Mouse (Mus musculus) MEL (cell line): ENCODE data around the gene Nanos2. TPM values are rescaled to one million over a fixed set of nuclear protein-coding genes. Genes with fewer than 3 reads are reported as not detected.

ENCODE experiments used
- DNase-seq: peaks from one replicate; pipeline ENCODE4 v3.0.0; 2011; ENCODE audit warnings: low read depth, low spot score
- H3K27ac ChIP-seq: 2 replicates; pipeline ENCODE4 v1.5.1; 2012; ENCODE audit warnings: low read depth, mild to moderate bottlenecking, control low read depth, low read length, moderate library complexity; ENCODE audit not compliant: control insufficient read depth
- H3K27me3 ChIP-seq, 2 experiments: fragments of 150-350 bp in 1 of 2; sonication (generic) in 1 of 2; 2 replicates each; pipeline ENCODE4 v1.6.1; 2012; ENCODE audit warnings: low read length in 2 of 2, mild to moderate bottlenecking in 2 of 2, improper control_type of control experiment in 1 of 2, moderate library complexity in 1 of 2; ENCODE audit not compliant: insufficient read depth in 2 of 2, control insufficient read depth in 1 of 2
- H3K36me3 ChIP-seq, 2 experiments: 2 replicates each; pipeline ENCODE4 v1.6.1; 2012 to 2014; ENCODE audit warnings: low read length in 2 of 2, improper control_type of control experiment in 1 of 2, inconsistent platforms in 1 of 2, mild to moderate bottlenecking in 1 of 2; ENCODE audit not compliant: insufficient read depth in 2 of 2, control insufficient read depth in 1 of 2
- H3K4me1 ChIP-seq, 2 experiments: fragments of 150-350 bp in 1 of 2; sonication (generic) in 1 of 2; 2 replicates each; pipeline ENCODE4 v1.6.1; 2012; ENCODE audit warnings: low read length in 2 of 2, improper control_type of control experiment in 1 of 2, mild to moderate bottlenecking in 1 of 2; ENCODE audit not compliant: insufficient read depth in 2 of 2, control insufficient read depth in 1 of 2
- H3K4me3 ChIP-seq, 2 experiments: fragments of 150-350 bp in 1 of 2; sonication (generic) in 1 of 2; 2 replicates each; pipeline ENCODE4 v1.5.1; 2012; ENCODE audit warnings: low read depth in 2 of 2, low read length in 2 of 2, mild to moderate bottlenecking in 2 of 2, moderate library complexity in 2 of 2, control low read depth in 1 of 2, improper control_type of control experiment in 1 of 2; ENCODE audit not compliant: control insufficient read depth in 1 of 2, insufficient read depth in 1 of 2
- H3K79me2 ChIP-seq: 2 replicates; pipeline ENCODE4 v1.6.1; 2012; ENCODE audit warnings: mild to moderate bottlenecking, low read length, moderate library complexity; ENCODE audit not compliant: control insufficient read depth, poor library complexity, insufficient read depth
- H3K9ac ChIP-seq: 2 replicates; pipeline ENCODE4 v1.6.1; 2012; ENCODE audit warnings: low read depth, mild to moderate bottlenecking, control low read depth, low read length, moderate library complexity; ENCODE audit not compliant: control insufficient read depth, poor library complexity, severe bottlenecking
- H3K9me3 ChIP-seq: fragments of 150-350 bp; sonication (generic); replicated peaks from 2 replicates; pipeline ENCODE4 v1.6.1; 2012; ENCODE audit warnings: mild to moderate bottlenecking, low read length, improper control_type of control experiment, moderate library complexity; ENCODE audit not compliant: insufficient read depth
- BHLHE40 ChIP-seq: IDR thresholded peaks from 2 replicates; pipeline ENCODE4 v1.6.1; 2012; ENCODE audit warnings: low read depth, mild to moderate bottlenecking, inconsistent platforms, low read length, improper control_type of control experiment, borderline replicate concordance
- CHD2 ChIP-seq: IDR thresholded peaks from 2 replicates; pipeline ENCODE4 v1.6.1; 2011; ENCODE audit warnings: low read length, improper control_type of control experiment
- ELF1 ChIP-seq: IDR thresholded peaks from 2 replicates; pipeline ENCODE4 v1.6.1; 2014; ENCODE audit warnings: low read depth, mild to moderate bottlenecking, inconsistent platforms, low read length, improper control_type of control experiment, moderate library complexity
- EP300 ChIP-seq, 2 experiments: IDR thresholded peaks; 2 replicates each; pipeline ENCODE4 v1.6.1; 2011; ENCODE audit warnings: improper control_type of control experiment in 2 of 2, low read length in 2 of 2, low read depth in 1 of 2, mild to moderate bottlenecking in 1 of 2
- GABPA ChIP-seq: IDR thresholded peaks from 2 replicates; pipeline ENCODE4 v1.6.1; 2012; ENCODE audit warnings: low read depth, mild to moderate bottlenecking, inconsistent platforms, low read length, improper control_type of control experiment, moderate library complexity
- HCFC1 ChIP-seq: IDR thresholded peaks from 2 replicates; pipeline ENCODE4 v1.6.1; 2012; ENCODE audit warnings: low read depth, mild to moderate bottlenecking, inconsistent platforms, low read length, improper control_type of control experiment, moderate library complexity
- JUND ChIP-seq: IDR thresholded peaks from 2 replicates; pipeline ENCODE4 v1.6.1; 2011; ENCODE audit warnings: low read depth, mild to moderate bottlenecking, improper control_type of control experiment, low read length
- KAT2A ChIP-seq: conservative IDR thresholded peaks from 2 replicates; pipeline ENCODE4 v1.6.1; 2012; ENCODE audit warnings: low read depth, low read length, improper control_type of control experiment, inconsistent platforms
- MAFK ChIP-seq: IDR thresholded peaks from 2 replicates; pipeline ENCODE4 v1.6.1; 2011; ENCODE audit warnings: low read depth, mild to moderate bottlenecking, low read length, improper control_type of control experiment, borderline replicate concordance
- MAZ ChIP-seq: IDR thresholded peaks from 2 replicates; pipeline ENCODE4 v1.6.1; 2012; ENCODE audit warnings: low read depth, mild to moderate bottlenecking, inconsistent platforms, low read length, improper control_type of control experiment
- MXI1 ChIP-seq: IDR thresholded peaks from 2 replicates; pipeline ENCODE4 v1.6.1; 2011; ENCODE audit warnings: mild to moderate bottlenecking, low read depth, low read length, improper control_type of control experiment
- NELFE ChIP-seq: IDR thresholded peaks from 2 replicates; pipeline ENCODE4 v1.6.1; 2011; ENCODE audit warnings: low read depth, low read length, improper control_type of control experiment
- NRF1 ChIP-seq: IDR thresholded peaks from 2 replicates; pipeline ENCODE4 v1.6.1; 2014; ENCODE audit warnings: low read depth, mild to moderate bottlenecking, inconsistent platforms, low read length, improper control_type of control experiment, moderate library complexity; ENCODE audit not compliant: poor library complexity, insufficient read depth, severe bottlenecking
- POLR2A ChIP-seq, 2 experiments: IDR thresholded peaks; 2 replicates each; pipeline ENCODE4 v1.6.1; 2011 to 2012; ENCODE audit warnings: low read length in 2 of 2, mild to moderate bottlenecking in 2 of 2, control low read depth in 1 of 2, improper control_type of control experiment in 1 of 2, low read depth in 1 of 2, moderate library complexity in 1 of 2; ENCODE audit not compliant: control insufficient read depth in 1 of 2, insufficient read depth in 1 of 2, poor library complexity in 1 of 2
- SIN3A ChIP-seq: IDR thresholded peaks from 2 replicates; pipeline ENCODE4 v1.6.1; 2012; ENCODE audit warnings: low read length, improper control_type of control experiment, inconsistent platforms
- TBP ChIP-seq: IDR thresholded peaks from 2 replicates; pipeline ENCODE4 v1.8.0; 2011; ENCODE audit warnings: low read depth, low read length, improper control_type of control experiment
- TCF12 ChIP-seq: IDR thresholded peaks from 2 replicates; pipeline ENCODE4 v1.6.1; 2014; ENCODE audit warnings: low read depth, mild to moderate bottlenecking, inconsistent platforms, low read length, improper control_type of control experiment, moderate library complexity
- USF1 ChIP-seq: IDR thresholded peaks from 2 replicates; pipeline ENCODE4 v1.6.1; 2014; ENCODE audit warnings: low read depth, mild to moderate bottlenecking, inconsistent platforms, low read length, improper control_type of control experiment, moderate library complexity
- ZMIZ1 ChIP-seq: IDR thresholded peaks from 2 replicates; pipeline ENCODE4 v1.6.1; 2012; ENCODE audit warnings: low read depth, mild to moderate bottlenecking, inconsistent platforms, low read length, improper control_type of control experiment, moderate library complexity
- polyA plus RNA-seq, 2 experiments: library from polyadenylated mRNA; stranded (reverse) in 1 of 2; unstranded in 1 of 2; fragments of >175 nt in 1 of 2; fragments of >200 nt in 1 of 2; gene quantifications; 2 replicates each; pipeline versions ENCODE4 v1.2.1 to v1.2.4; 2012; ENCODE audit warnings: low replicate concordance in 2 of 2, low read depth in 1 of 2; ENCODE audit not compliant: insufficient read length in 2 of 2, insufficient read depth in 1 of 2, missing spikeins in 1 of 2
- total RNA-seq: library from RNA; depleted of rRNA; stranded (reverse); fragments of 300-350 nt; gene quantifications from 2 replicates; pipeline ENCODE4 v1.2.3, GENCODE M21; 2012

Gene Nanos2
- total and polyA plus RNA-seq, 3 experiments = not detected

DNA sequence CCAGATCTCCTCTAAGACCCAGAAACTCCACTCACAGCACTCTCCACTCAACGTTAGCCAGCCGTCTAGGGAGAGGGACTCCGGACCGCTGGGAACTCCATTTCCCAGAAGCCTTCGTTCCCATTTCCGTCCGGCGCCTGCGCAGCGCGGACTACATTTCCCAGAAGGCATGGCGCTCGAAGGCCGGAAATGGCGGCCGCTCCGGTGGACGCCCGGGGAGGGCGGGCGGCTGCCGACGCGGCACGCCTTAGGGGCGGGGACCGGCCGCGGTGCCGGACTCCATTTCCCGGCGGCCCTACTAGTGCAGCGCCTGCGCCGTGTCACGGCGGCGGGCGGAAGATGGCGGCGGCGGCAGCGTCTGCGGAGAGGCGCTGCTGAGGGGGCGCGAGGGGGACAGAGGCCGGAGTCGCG is 36.9 kb downstream of the Nanos2 start, which contains the start of gene Sympk:
Gene Sympk, plus strand, starts transcription at position 282 of the 411 bp plus-strand sequence.
- peak; percentile 97 for TF ChIP-seq ELF1
- peak; percentile 98 for TF ChIP-seq HCFC1
- peak; percentile 24 to 63; a peak in 1 of 4 replicates for TF ChIP-seq POLR2A (IDR thresholded peaks at IDR 0.05; ENCODE audit: control insufficient read depth in 1 of 2, insufficient read depth in 1 of 2, low read depth in 1 of 2, low read length in 2 of 2, poor library complexity in 1 of 2)
- TF ChIP-seq NELFE = peak; percentile 66
- TF ChIP-seq NRF1 = peak; percentile 87; the same call in 1 of the 2 replicates
- 0 out of 2 replicates have a peak, but pooled peaks have one; percentile 39 for TF ChIP-seq MXI1
- TF ChIP-seq GABPA = peak; percentile 34; the same call in 1 of the 2 replicates
- 0 out of 4 replicates have a peak, but pooled peaks of 1 of the 2 experiments have one; percentile 12 for TF ChIP-seq EP300 (IDR thresholded peaks at IDR 0.05; ENCODE audit: low read depth in 1 of 2, low read length in 2 of 2)
- TF ChIP-seq TBP = no peak
- TF ChIP-seq MAZ = peak; percentile 67; the same call in 1 of the 2 replicates
- TF ChIP-seq MAFK = no peak
- TF ChIP-seq CHD2 = no peak
- peak; percentile 5; the same call in 1 of the 2 replicates for TF ChIP-seq USF1
- TF ChIP-seq KAT2A = peak; percentile 99
- TF ChIP-seq SIN3A = peak; percentile 71
- TF ChIP-seq BHLHE40 = no peak
- TF ChIP-seq TCF12 = 0 out of 2 replicates have a peak, but pooled peaks have one; percentile 56
- TF ChIP-seq ZMIZ1 = peak; percentile 60; the same call in 1 of the 2 replicates
- TF ChIP-seq JUND = no peak
- Histone ChIP-seq H3K27ac (0 out of 2 replicates have a peak within 1 kb of the TSS, but pooled peaks have one; percentile 27), H3K79me2 (peaks cover 22% of the 10 kb centered on the region), H3K27me3 (peaks cover 0 to 5% of the 10 kb centered on the region in 2 experiments; a peak in 2 of 4 replicates), H3K9ac (peak within 1 kb of the TSS; percentile 96), H3K36me3 (peaks cover 2 to 22% of the 10 kb centered on the region in 2 experiments; a peak in 2 of 4 replicates), H3K4me3 (peak within 1 kb of the TSS; percentile 81 to 93), H3K4me1 (peaks cover 9 to 19% of the 10 kb centered on the region in 2 experiments), H3K9me3 (no peaks in the 10 kb centered on the region)
- peak; percentile 95 for DNase-seq
